Mouse (Mus musculus) liver, embryonic 16.5 days (tissue): Measurements from ENCODE around the gene Cdh4. TPM values are rescaled to one million over a fixed set of nuclear protein-coding genes. Genes with fewer than 3 reads are reported as not detected.

ENCODE experiments used
- ATAC-seq: fragments of 200-750 bp; cut with Nextera tagmentation; 2 replicates; pipeline ENCODE4 v1.8.0; 2017; ENCODE audit warnings: low read depth, mild to moderate bottlenecking, moderate number of reproducible peaks, moderate library complexity
- H3K27ac ChIP-seq: fragments of 300-500 bp; sonication (generic); 2 replicates; pipeline ENCODE4 v1.5.1; 2014; ENCODE audit warnings: mild to moderate bottlenecking, low read length
- H3K27me3 ChIP-seq: fragments of 300-500 bp; sonication (generic); 2 replicates; pipeline ENCODE4 v1.6.1; 2014; ENCODE audit warnings: low read depth, low read length, mixed read lengths; ENCODE audit not compliant: control insufficient read depth, insufficient read depth
- H3K36me3 ChIP-seq: fragments of 300-500 bp; sonication (generic); 2 replicates; pipeline ENCODE4 v1.6.1; 2014; ENCODE audit warnings: mild to moderate bottlenecking; ENCODE audit not compliant: control insufficient read depth, insufficient read depth
- H3K4me1 ChIP-seq: fragments of 300-500 bp; sonication (generic); 2 replicates; pipeline ENCODE4 v1.6.1; 2014; ENCODE audit warnings: low read depth, low read length, mixed read lengths; ENCODE audit not compliant: control insufficient read depth
- H3K4me2 ChIP-seq: fragments of 300-500 bp; sonication (generic); 2 replicates; pipeline ENCODE4 v1.6.1; 2014; ENCODE audit warnings: low read depth, low read length, mixed read lengths
- H3K4me3 ChIP-seq: fragments of 300-500 bp; sonication (generic); 2 replicates; pipeline ENCODE4 v1.5.1; 2014; ENCODE audit warnings: low read depth, mild to moderate bottlenecking, low read length
- H3K9ac ChIP-seq: fragments of 300-500 bp; sonication (generic); 2 replicates; pipeline ENCODE4 v1.6.1; 2014; ENCODE audit warnings: low read depth, low read length
- H3K9me3 ChIP-seq: fragments of 300-500 bp; sonication (generic); replicated peaks from 2 replicates; pipeline ENCODE4 v1.6.1; 2016; ENCODE audit warnings: low read length; ENCODE audit not compliant: control insufficient read depth
- WGBS: fragments of 180-500 bp; shearing (Covaris S2); extraction: QIAGEN DNeasy Blood & Tissue Kit; methylation state at CpG from one replicate; pipeline ENCODE4 v1.1.7; 2014; ENCODE audit not compliant: insufficient replicate concordance; 5-methylcytosine and 5-hydroxymethylcytosine counted together
- polyA plus RNA-seq: library from polyadenylated mRNA; unstranded; fragments of >200 nt; fragmentation: Nextera tagmentation; extraction: Ambion mirVana; gene quantifications from 2 replicates; pipeline ENCODE4 v1.2.1, GENCODE M21; 2015

Cdh4 gene
- polyA plus RNA-seq, 1 experiment from 2014 or later = 0.40 TPM

GRCm38 (mm10) chr2:179824776-179825326 is 382.6 kb downstream of the Cdh4 start:
- no peaks in the 10 kb centered on the region for H3K4me1 ChIP-seq
- no peak overlapping the region for H3K4me3 ChIP-seq
- 33% methylated on average over 18 of the region's 18 CpGs for WGBS
- no peak overlapping the region for H3K4me2 ChIP-seq
- no peak for ATAC-seq
- no peaks in the 10 kb centered on the region for H3K36me3 ChIP-seq
- no peak overlapping the region for H3K9ac ChIP-seq
- no peak overlapping the region for H3K27ac ChIP-seq
- H3K27me3 ChIP-seq = no peaks in the 10 kb centered on the region
- H3K9me3 ChIP-seq = no peaks in the 10 kb centered on the region

- H3K36me3 ChIP-seq = no peaks in the 10 kb centered on the region
- H3K9me3 ChIP-seq = no peaks in the 10 kb centered on the region
- ATAC-seq = no peak
- H3K4me3 ChIP-seq = no peak overlapping the region
- no peak overlapping the region for H3K9ac ChIP-seq
- WGBS = 69% methylated on average over 6 of the region's 6 CpGs
- H3K27me3 ChIP-seq = no peaks in the 10 kb centered on the region
- no peaks in the 10 kb centered on the region for H3K4me1 ChIP-seq
- H3K27ac ChIP-seq = no peak overlapping the region
- H3K4me2 ChIP-seq = no peak overlapping the region
Measured at GRCm38 (mm10) chr2:179828968-179829367, 386.7 kb downstream of the Cdh4 start.

DNA sequence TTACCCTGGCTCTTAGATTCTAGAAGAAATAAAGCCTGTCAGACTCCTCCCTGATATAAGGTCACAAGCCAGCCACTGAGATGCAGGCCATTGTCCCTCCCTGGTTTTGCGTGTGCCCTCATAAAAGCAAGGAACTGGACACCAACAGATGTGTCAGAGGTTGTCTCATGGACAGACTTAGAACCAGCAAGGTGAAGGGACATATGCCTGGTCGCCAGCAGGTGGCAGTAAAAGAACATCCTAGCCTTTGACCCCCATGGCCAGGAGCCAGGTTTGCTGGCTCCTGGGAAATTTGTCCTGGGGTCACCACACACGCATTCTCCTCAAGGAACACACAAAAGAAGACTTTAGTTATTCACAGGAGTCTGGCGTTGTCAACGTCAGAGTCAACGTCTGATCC is 387.7 kb downstream of the Cdh4 start:
- 21% methylated on average over 6 of the region's 6 CpGs for WGBS
- no peaks in the 10 kb centered on the region for H3K36me3 ChIP-seq
- H3K9me3 ChIP-seq = no peaks in the 10 kb centered on the region
- no peak overlapping the region for H3K4me2 ChIP-seq
- H3K9ac ChIP-seq = no peak overlapping the region
- no peak for ATAC-seq
- no peak overlapping the region for H3K4me3 ChIP-seq
- no peak overlapping the region for H3K27ac ChIP-seq
- H3K27me3 ChIP-seq = no peaks in the 10 kb centered on the region
- no peaks in the 10 kb centered on the region for H3K4me1 ChIP-seq

DNA sequence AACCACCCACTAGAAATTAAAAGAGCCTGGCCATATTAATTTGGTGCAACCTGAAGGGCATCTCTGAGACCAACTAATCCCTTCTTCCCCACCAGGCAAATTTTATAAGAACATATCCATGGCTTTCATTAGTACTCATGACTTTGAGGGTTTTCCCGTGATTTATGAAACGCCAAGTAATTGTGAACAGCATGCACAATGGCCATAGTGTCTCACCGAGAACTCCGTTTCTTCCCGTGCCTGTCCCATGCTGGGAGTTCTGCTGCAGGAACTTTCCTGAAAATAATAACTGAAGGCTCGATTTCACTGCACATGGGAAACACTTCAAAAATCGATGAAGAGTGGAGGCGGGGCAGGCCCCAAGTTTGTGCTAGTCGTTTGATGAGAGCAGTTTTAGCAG is 392.7 kb downstream of the Cdh4 start:
- H3K4me2 ChIP-seq = no peak overlapping the region
- H3K36me3 ChIP-seq = no peaks in the 10 kb centered on the region
- H3K27ac ChIP-seq = no peak overlapping the region
- H3K27me3 ChIP-seq = no peaks in the 10 kb centered on the region; the same call in 1 of the 2 replicates
- no peaks in the 10 kb centered on the region for H3K4me1 ChIP-seq
- WGBS = 68% methylated on average over 9 of the region's 9 CpGs
- H3K9ac ChIP-seq = no peak overlapping the region
- H3K9me3 ChIP-seq = no peaks in the 10 kb centered on the region
- ATAC-seq = no peak
- H3K4me3 ChIP-seq = no peak overlapping the region

- 69% methylated on average over 7 of the region's 7 CpGs for WGBS
- no peaks in the 10 kb centered on the region for H3K9me3 ChIP-seq
- no peak overlapping the region for H3K4me3 ChIP-seq
- no peak overlapping the region for H3K9ac ChIP-seq
- H3K4me1 ChIP-seq = no peaks in the 10 kb centered on the region
- no peaks in the 10 kb centered on the region; the same call in 1 of the 2 replicates for H3K27me3 ChIP-seq
- no peaks in the 10 kb centered on the region for H3K36me3 ChIP-seq
- no peak for ATAC-seq
- H3K27ac ChIP-seq = no peak overlapping the region
- no peak overlapping the region for H3K4me2 ChIP-seq
Measured at GRCm38 (mm10) chr2:179835570-179835969, 393.3 kb downstream of the Cdh4 start.

GRCm38 (mm10) chr2:179837186-179837585 is 395.0 kb downstream of the Cdh4 start:
- Histone ChIP-seq H3K36me3 (no peaks in the 10 kb centered on the region), H3K4me2 (no peak overlapping the region), H3K4me1 (no peaks in the 10 kb centered on the region), H3K9me3 (no peaks in the 10 kb centered on the region), H3K27ac (no peak overlapping the region), H3K9ac (no peak overlapping the region), H3K4me3 (no peak overlapping the region), H3K27me3 (no peaks in the 10 kb centered on the region; the same call in 1 of the 2 replicates)
- ATAC-seq = no peak
- WGBS = 60% methylated on average over 10 of the region's 10 CpGs

DNA sequence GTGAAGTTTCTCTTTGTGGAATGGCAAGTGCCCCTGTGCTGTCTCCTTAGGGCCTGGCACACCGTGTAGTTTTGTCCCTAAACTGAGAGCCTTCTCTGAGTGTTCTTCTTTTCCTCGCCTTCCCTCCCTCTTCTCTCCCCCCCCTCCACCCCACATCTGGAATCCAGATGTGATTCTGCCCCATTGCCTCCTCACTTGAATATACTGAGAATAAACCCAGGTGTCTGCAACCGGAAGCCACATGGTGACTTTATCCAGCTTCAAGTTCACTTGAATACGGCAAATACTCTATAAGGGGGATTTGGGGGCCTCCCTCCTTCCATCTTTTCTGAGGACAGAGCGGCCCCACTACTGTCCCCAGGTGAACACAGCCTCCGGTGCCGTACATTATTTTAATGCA is 395.8 kb downstream of the Cdh4 start:
- Histone ChIP-seq H3K27ac (no peak overlapping the region), H3K27me3 (no peaks in the 10 kb centered on the region; the same call in 1 of the 2 replicates), H3K9ac (no peak overlapping the region), H3K9me3 (no peaks in the 10 kb centered on the region), H3K4me3 (no peak overlapping the region), H3K36me3 (no peaks in the 10 kb centered on the region), H3K4me1 (no peaks in the 10 kb centered on the region), H3K4me2 (no peak overlapping the region)
- no peak for ATAC-seq
- 57% methylated on average over 7 of the region's 7 CpGs for WGBS

DNA sequence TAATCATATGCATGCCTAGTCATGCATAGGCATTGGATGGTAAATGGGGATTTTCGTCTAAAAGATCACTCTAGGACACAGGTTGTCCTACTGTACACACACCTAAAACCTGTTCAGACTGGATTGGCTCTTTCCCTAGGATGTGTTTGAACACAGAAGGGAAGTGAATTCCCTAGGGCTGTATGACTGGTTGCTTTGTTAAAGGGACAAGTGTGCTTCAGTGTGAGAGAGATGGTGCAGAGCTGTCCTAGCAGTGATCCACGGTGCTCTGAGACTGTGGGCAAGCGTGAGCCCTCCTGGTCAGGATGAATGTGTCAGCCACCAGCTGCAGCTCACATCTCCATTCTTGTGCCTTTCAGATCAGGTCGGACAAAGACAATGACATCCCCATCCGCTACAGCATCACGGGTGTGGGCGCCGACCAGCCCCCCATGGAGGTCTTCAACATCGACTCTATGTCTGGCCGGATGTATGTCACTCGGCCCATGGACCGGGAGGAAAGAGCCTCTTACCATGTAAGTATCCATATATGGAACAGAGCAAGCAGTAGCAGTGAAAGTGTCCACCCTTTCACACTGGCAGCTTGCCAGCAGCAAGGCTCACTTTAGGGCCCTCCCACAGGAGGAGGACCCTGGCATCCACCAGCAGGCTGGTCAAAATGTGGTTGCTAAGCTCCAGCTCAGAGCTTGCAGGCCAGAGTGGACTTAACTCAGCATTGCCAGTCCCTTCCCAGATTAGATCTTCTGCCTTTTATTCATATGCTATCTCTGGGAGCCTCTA is 400.6 kb downstream of the Cdh4 start:
- Histone ChIP-seq H3K9me3 (no peaks in the 10 kb centered on the region), H3K4me2 (no peak overlapping the region), H3K9ac (no peak overlapping the region), H3K27me3 (no peaks in the 10 kb centered on the region; the same call in 1 of the 2 replicates), H3K4me3 (no peak overlapping the region), H3K4me1 (no peaks in the 10 kb centered on the region), H3K27ac (no peak overlapping the region), H3K36me3 (no peaks in the 10 kb centered on the region)
- ATAC-seq = no peak
- WGBS = 65% methylated on average over 12 of the region's 12 CpGs

- H3K27ac ChIP-seq = no peak overlapping the region
- no peak overlapping the region for H3K4me3 ChIP-seq
- no peaks in the 10 kb centered on the region for H3K9me3 ChIP-seq
- no peak overlapping the region for H3K4me2 ChIP-seq
- no peaks in the 10 kb centered on the region for H3K27me3 ChIP-seq
- H3K4me1 ChIP-seq = no peaks in the 10 kb centered on the region
- ATAC-seq = no peak
- WGBS = 46% methylated on average over 9 of the region's 9 CpGs
- H3K9ac ChIP-seq = no peak overlapping the region
- no peaks in the 10 kb centered on the region for H3K36me3 ChIP-seq
Measured at GRCm38 (mm10) chr2:179849732-179850131, 407.5 kb downstream of the Cdh4 start.
